In the genomic region with DNA sequence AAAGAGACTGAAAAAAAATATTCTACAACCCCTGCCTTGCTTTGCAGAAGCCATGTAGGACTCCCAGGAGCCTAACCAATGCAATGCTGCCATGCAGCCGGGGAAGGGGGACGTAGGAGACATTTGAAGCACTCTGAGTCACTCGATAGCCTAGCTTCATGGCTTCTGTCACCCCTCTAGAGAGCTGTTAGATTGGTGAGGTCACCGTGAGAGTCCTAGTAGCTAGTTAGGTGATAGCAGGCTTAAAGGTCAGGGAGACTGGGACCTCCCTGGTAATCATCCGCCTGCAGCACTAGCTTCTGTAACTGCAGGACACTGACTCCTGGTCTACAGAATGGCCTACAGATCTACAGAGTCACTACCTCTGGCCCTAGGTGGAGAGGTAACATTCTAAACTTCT, we compare ENCODE assay signal across 22 mouse cellular contexts.
DNase-seq lines count a peak whose midpoint lies in the region; ATAC-seq and TF ChIP-seq lines count a peak whose summit lies in the region.
"Had no signal": no experiment of that assay in that cellular context is flagged by ENCODE, and none has a peak within 500 bp of the region (broad histone marks: within the 10 kb centered on the region; RNA-seq: fewer than 3 reads in every experiment).

No protein-coding gene starts in this region.

- ATAC-seq in forebrain, embryonic 16.5 days = no peak
- ATAC-seq in forebrain, embryonic 11.5 days (replicated peaks; ENCODE audit: low FRiP score) = no peak
- ATAC-seq in hindbrain, embryonic 13.5 days (ENCODE audit: low FRiP score) = 0 out of 2 replicates have a peak, but pooled peaks have one; percentile 4
- ATAC-seq in hindbrain, postnatal 0 days = no peak
- ATAC-seq: intestine, postnatal 0 days had no signal

- no peak overlapping the region for H3K9ac ChIP-seq in forebrain, embryonic 16.5 days (replicated peaks; ENCODE audit: low read depth, low read length)
- H3K9ac ChIP-seq in forebrain, embryonic 11.5 days (ENCODE audit: low read length) = no peak overlapping the region
- H3K9ac ChIP-seq in hindbrain, embryonic 13.5 days = no peak overlapping the region
- no peak overlapping the region for H3K9ac ChIP-seq in hindbrain, postnatal 0 days (replicated peaks; ENCODE audit: low read length)
- H3K9ac ChIP-seq: forebrain, postnatal 0 days; heart, embryonic 13.5 days; hindbrain, embryonic 14.5 days had no signal

- no peak overlapping the region for H3K4me3 ChIP-seq in forebrain, embryonic 16.5 days (replicated peaks; ENCODE audit: low read length)
- H3K4me3 ChIP-seq in forebrain, embryonic 11.5 days (ENCODE audit: low read depth, low read length) = no peak overlapping the region
- no peak overlapping the region for H3K4me3 ChIP-seq in hindbrain, embryonic 13.5 days
- no peak overlapping the region for H3K4me3 ChIP-seq in hindbrain, postnatal 0 days (ENCODE audit: low read length)
- H3K4me3 ChIP-seq: forebrain, embryonic 10.5 days; heart, adult 2 months; heart, embryonic 10.5 days; heart, embryonic 13.5 days; hindbrain, embryonic 10.5 days had no signal

- no peak for TF ChIP-seq CTCF in hindbrain, postnatal 0 days (IDR thresholded peaks at IDR 0.05; ENCODE audit: low read depth)

- no peak overlapping the region for H3K4me2 ChIP-seq in forebrain, embryonic 16.5 days (ENCODE audit: low read length)
- no peak overlapping the region for H3K4me2 ChIP-seq in forebrain, embryonic 11.5 days (ENCODE audit: low read depth, low read length, severe bottlenecking)
- H3K4me2 ChIP-seq in hindbrain, embryonic 13.5 days = no peak overlapping the region
- no peak overlapping the region for H3K4me2 ChIP-seq in hindbrain, postnatal 0 days (ENCODE audit: low read depth, low read length)
- H3K4me2 ChIP-seq: heart, embryonic 13.5 days; hindbrain, embryonic 14.5 days had no signal

- peak; percentile 4 for DNase-seq in adrenal gland, postnatal 10 days
- no peak for DNase-seq in adrenal gland, adult 18-20 months (ENCODE audit: low spot score in 2 of 2)
- no peak for DNase-seq in forebrain, embryonic 11.5 days (ENCODE audit: low spot score)
- no peak for DNase-seq in hindbrain, postnatal 0 days (ENCODE audit: low spot score)
- DNase-seq: B cell, adult 2 months; cerebellum, adult 18-20 months; cerebellum, adult 9-10 months; gastrocnemius, postnatal 36 days; heart, adult 2 months; kidney, adult 2 months had no signal

- H3K36me3 ChIP-seq in forebrain, embryonic 16.5 days (ENCODE audit: control insufficient read depth, insufficient read depth) = no peaks in the 10 kb centered on the region
- H3K36me3 ChIP-seq in forebrain, embryonic 11.5 days (ENCODE audit: control insufficient read depth, insufficient read depth, low read length) = no peaks in the 10 kb centered on the region
- H3K36me3 ChIP-seq in hindbrain, embryonic 13.5 days = no peaks in the 10 kb centered on the region
- no peaks in the 10 kb centered on the region for H3K36me3 ChIP-seq in hindbrain, postnatal 0 days (ENCODE audit: insufficient read depth, low read length)
- H3K36me3 ChIP-seq: forebrain, embryonic 10.5 days; G1E; heart, embryonic 10.5 days; heart, embryonic 13.5 days; hindbrain, embryonic 10.5 days had no signal

- peaks cover 21% of the 10 kb centered on the region for H3K4me1 ChIP-seq in forebrain, embryonic 16.5 days (replicated peaks; ENCODE audit: control insufficient read depth, insufficient read depth, low read length)
- H3K4me1 ChIP-seq in forebrain, embryonic 11.5 days (replicated peaks; ENCODE audit: control insufficient read depth, insufficient read depth, low read length) = no peaks in the 10 kb centered on the region
- peaks cover 31% of the 10 kb centered on the region for H3K4me1 ChIP-seq in hindbrain, embryonic 13.5 days (replicated peaks)
- H3K4me1 ChIP-seq in hindbrain, postnatal 0 days (ENCODE audit: insufficient read depth, low read length) = peaks cover 15% of the 10 kb centered on the region
- H3K4me1 ChIP-seq: forebrain, embryonic 10.5 days had no signal

- 0 out of 2 replicates have a peak overlapping the region, but pooled peaks have one; percentile 14 for H3K27ac ChIP-seq in forebrain, embryonic 16.5 days (ENCODE audit: low read length)
- H3K27ac ChIP-seq in forebrain, embryonic 11.5 days (ENCODE audit: low read depth, low read length) = no peak overlapping the region
- no peak overlapping the region for H3K27ac ChIP-seq in hindbrain, embryonic 13.5 days
- no peak overlapping the region for H3K27ac ChIP-seq in hindbrain, postnatal 0 days
- H3K27ac ChIP-seq: forebrain, embryonic 10.5 days; heart, adult 2 months; heart, embryonic 10.5 days; heart, embryonic 13.5 days; hindbrain, embryonic 10.5 days; hindbrain, embryonic 14.5 days had no signal

- H3K27me3 ChIP-seq in forebrain, embryonic 16.5 days (replicated peaks; ENCODE audit: control insufficient read depth, insufficient read depth, low read length) = no peaks in the 10 kb centered on the region
- no peaks in the 10 kb centered on the region for H3K27me3 ChIP-seq in forebrain, embryonic 11.5 days (ENCODE audit: control insufficient read depth, insufficient read depth, low read length)
- no peaks in the 10 kb centered on the region for H3K27me3 ChIP-seq in hindbrain, embryonic 13.5 days
- no peaks in the 10 kb centered on the region for H3K27me3 ChIP-seq in hindbrain, postnatal 0 days (ENCODE audit: insufficient read depth, low read length)
- H3K27me3 ChIP-seq: CH12.LX; heart, embryonic 13.5 days; Patski had no signal

- no peaks in the 10 kb centered on the region for H3K9me3 ChIP-seq in forebrain, embryonic 16.5 days (ENCODE audit: control insufficient read depth, low read length)
- no peaks in the 10 kb centered on the region for H3K9me3 ChIP-seq in forebrain, embryonic 11.5 days (ENCODE audit: control insufficient read depth, low read length)
- H3K9me3 ChIP-seq in hindbrain, embryonic 13.5 days = no peaks in the 10 kb centered on the region
- H3K9me3 ChIP-seq in hindbrain, postnatal 0 days (ENCODE audit: low read length) = no peaks in the 10 kb centered on the region
- H3K9me3 ChIP-seq: forebrain, embryonic 10.5 days; G1E; heart, embryonic 10.5 days; heart, embryonic 13.5 days; hindbrain, embryonic 10.5 days had no signal

- 71% methylated on average over 5 of the region's 5 CpGs for WGBS in forebrain, embryonic 16.5 days
- WGBS in forebrain, embryonic 11.5 days = 89% methylated on average over 5 of the region's 5 CpGs
- WGBS in hindbrain, embryonic 13.5 days = 76% methylated on average over 5 of the region's 5 CpGs
- 61% methylated on average over 5 of the region's 5 CpGs for WGBS in hindbrain, postnatal 0 days
